Mouse (Mus musculus): ENCODE results near the gene Muc5b.
"Not testable (repeated sequence)": the region's sequence is repeated elsewhere in the genome, so short reads cannot be mapped to it uniquely, and the experiment has no call there.

Gene Muc5b

DNA sequence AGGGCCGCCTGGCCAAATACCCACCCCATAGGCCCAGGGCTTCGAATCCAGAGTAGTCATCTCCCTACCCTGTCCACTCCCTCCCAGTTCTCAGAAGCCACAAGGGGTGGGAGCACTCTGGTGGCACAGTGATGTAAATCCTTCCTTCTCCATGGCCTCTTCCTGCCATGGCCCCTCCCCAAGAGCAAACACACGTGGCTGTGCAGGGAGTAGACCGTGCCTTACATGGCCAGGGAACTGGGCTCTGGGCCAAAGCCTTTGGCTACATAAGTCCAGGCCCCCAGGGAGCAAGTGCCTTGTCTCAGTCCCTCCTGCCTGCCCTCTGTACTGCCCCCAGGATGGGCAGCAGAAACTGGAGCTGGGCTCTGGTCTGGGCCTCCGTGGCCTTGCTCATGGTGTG lies at the start of gene Muc5b:
TSS of gene Muc5b (plus strand) at position 292 of the 400 bp plus-strand sequence.
- no peak for DNase-seq (ENCODE audit: low spot score)

DNA sequence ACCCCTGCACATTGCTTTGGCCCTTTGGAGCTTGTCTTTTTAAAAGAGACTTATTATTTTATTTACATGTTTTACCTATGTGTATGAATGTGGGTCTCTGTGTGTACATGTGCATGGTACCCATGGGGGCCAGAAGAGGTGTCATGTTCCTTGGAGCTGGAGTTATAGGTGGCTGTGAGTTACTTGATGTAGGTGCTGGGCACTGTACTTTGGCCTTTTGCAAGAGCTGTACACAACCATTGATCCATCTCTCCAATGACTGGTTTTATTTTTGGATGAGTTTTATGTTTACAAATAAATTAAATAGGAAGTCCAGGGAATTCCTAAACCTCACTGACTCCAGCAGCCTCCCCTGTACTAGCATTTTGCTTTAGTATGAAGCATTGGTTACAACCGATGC lies 44.6 kb upstream of the Muc5b start:
- DNase-seq (ENCODE audit: low spot score), result no peak

DNA sequence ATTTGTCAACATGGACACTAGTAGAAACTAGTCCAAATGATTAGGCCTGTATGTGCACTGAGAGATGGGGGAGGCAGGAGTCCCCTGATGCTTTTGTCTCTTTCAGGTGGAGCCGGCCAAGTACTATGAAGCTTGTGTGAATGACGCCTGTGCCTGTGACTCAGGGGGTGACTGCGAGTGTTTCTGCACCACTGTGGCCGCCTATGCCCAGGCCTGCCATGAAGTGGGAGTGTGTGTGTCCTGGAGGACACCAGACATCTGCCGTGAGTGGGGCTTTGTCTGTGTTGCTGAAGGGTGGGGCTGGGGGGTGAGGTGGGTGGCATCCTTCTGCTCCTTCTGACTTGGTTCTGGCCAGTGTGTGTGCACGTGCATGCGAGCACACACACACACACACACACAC lies 35.7 kb upstream of the Muc5b start:
- DNase-seq (ENCODE audit: low spot score), result no peak

DNA sequence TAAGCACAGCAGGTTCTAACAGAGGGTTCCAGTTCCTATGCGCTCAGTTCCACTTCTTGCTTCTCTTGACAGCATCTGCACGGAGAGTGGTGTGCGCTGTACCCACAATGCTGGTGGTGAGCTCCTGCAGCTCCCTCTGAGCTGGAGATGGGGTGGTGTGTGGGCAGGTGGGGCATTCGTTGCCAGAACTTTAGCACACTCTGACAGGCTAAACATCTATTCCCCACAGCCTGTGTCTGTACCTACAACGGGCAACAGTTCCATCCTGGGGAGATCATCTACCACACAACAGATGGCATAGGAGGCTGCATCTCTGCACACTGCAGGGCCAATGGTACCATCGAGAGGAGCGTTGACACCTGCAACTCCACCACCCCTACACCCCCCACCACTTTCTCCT lies 33.5 kb upstream of the Muc5b start:
- DNase-seq (ENCODE audit: low spot score), result no peak

DNA sequence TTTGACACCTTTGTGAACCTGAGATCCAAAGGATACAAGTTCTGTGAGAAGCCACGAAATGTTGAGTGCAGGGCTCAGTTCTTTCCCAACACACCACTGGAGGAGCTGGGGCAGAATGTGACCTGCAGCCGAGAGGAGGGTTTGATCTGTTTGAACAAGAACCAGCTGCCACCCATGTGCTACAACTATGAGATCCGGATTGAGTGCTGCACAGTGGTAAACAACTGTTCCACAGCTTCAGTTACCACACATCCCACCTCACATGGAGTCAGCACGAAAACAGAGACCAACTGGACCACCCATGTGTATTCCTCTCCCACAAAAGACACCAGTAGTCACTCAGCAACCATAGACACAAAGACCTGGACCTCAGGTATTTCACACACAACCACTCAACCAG lies 31.0 kb upstream of the Muc5b start:
- not testable (repeated sequence) for DNase-seq (ENCODE audit: low spot score)

DNA sequence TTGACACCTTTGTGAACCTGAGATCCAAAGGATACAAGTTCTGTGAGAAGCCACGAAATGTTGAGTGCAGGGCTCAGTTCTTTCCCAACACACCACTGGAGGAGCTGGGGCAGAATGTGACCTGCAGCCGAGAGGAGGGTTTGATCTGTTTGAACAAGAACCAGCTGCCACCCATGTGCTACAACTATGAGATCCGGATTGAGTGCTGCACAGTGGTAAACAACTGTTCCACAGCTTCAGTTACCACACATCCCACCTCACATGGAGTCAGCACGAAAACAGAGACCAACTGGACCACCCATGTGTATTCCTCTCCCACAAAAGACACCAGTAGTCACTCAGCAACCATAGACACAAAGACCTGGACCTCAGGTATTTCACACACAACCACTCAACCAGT lies 28.9 kb upstream of the Muc5b start:
- DNase-seq (ENCODE audit: low spot score), result not testable (repeated sequence)

DNA sequence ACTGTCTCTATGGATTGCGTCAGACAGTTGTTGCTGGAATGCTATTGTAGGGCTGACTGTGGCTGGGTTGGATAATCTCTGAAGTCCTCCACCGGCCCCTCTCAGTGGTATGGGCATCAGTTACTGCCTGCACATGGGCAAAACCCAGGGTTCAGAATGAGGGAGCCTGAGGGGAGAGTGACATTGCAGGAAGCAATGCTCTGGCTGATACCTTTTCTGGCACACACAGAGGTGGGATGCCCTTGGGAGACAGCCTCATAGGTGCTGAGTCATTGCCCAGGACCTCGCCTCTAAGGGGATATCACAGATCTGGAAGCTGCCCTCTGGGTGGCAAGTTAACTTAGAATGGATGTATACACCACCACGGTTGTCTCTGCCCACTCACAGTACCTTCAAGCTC lies 25.5 kb upstream of the Muc5b start:
- no peak for DNase-seq (ENCODE audit: low spot score)

DNA sequence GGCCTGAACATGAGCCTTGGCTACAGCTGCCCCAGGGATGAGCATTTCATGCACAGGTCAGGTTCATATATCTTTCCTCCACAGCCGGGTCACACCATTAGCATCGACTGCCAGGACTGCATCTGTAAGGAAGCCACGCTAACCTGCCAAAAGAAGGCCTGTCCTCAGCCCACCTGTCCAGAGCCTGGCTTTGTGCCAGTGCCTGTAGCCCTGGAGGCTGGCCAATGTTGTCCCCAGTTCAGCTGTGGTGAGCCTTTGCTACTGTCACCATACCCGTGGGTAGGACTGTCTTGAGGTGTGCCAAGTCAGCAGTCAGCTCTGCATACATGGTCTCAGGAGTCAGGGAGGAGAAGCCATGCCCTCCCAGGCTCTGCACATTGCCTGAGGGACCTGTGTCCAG lies 23.5 kb upstream of the Muc5b start:
- DNase-seq (ENCODE audit: low spot score), result no peak

DNA sequence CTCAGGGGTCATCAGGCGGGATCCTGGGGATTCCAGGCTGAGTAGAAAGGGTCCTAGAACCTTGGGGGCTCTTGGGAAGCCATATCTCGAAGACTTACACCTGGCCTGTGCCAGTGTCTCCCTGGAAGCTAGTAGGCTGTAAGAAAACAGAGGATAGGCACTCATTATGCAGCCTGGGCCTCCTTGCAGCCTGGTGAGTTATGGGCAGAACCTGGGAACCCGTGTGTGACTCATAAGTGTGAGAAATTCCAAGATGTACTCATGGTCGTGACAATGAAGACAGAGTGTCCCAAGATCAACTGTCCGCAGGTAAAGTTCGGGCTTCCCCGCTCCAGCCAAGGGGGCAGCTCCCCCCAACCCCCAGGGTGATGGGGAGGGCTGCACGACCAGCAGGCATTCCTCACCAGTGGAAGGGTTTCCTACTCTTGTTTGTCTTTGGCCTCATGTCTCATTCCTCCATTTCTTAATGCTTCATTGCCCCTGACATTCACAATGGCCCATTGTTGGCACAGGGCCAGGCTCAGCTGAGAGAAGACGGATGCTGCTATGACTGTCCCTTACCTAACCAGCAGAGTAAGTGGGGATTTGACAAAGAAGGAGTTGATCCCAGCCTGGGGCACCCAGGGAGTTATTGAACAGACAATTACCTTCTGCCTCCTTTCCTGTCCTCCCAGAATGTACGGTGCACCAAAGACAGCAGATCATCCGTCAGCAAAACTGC lies 21.4 kb upstream of the Muc5b start:
- peak; percentile 35 for DNase-seq (ENCODE audit: low spot score)

DNA sequence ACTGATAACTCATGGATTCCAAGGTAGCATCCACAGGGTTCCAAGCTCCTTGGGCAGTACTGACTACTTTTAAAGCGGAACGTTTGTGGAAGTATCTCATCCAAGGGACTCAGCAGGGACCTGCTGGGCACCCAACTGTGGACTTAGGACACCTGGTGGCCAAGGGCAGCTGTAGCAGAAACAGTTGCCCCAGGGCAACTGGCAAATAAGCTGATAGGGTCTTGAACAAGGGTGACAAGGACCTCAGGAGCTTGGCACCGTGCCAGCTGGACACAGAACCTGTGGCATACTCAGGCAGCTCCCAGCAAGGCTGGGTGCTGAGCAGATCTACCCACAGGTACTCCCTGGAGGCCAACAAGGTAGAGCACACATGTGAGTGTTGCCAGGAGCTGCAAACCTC lies 20.6 kb upstream of the Muc5b start:
- DNase-seq (ENCODE audit: low spot score), result no peak

DNA sequence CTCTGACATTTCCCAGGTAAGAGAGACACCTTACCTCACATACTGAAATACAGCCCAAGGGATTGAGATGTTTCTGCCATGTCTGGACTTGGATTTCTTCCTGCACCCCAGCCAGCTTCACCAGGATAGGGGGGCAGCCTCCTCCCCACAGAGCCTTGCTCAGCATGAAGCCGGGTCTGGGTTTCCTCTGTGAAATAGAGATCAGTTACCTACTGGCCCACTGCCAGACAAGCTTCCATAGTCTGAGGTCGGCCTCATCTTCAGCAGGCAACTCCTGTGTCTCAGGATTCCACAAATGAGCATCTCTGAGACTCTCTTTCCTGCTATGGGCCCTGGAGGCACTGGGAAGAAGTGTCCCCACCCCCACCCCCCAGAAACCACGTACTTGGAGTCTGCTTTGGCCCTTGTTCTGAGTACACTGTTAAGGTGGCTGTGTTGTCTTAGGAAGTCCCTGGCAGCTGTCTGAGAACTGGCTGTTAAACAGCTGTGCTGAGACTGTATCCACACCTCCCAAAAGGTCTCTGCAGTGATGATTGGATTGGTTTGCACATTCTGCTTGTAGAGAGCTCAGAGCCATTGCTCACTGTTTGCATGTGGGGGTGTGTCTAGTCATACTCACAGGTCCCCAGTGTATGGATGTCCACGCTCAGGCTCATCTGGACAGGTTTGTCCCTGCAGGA lies 16.1 kb upstream of the Muc5b start:
- no peak for DNase-seq (ENCODE audit: low spot score)

DNA sequence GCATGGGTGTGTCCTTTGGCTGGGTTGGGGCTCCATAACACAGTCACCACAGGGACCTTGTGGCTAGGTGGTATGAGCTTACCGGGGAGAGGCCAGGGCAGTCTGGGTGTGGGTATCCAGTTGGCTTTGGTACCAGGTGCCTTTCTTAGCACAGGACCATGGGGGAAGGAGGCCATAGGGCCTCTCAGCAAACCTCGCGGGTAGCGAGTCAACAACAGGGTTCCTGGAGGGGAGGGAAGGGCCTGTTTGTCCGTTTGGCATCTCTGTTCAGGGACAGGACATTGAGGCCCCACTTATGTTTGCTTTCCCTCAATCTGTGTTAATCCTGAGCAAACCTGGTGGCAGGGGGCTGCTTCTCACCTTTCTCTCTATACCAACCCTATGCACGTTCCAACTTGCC lies 15.2 kb upstream of the Muc5b start:
- DNase-seq (ENCODE audit: low spot score), result no peak

DNA sequence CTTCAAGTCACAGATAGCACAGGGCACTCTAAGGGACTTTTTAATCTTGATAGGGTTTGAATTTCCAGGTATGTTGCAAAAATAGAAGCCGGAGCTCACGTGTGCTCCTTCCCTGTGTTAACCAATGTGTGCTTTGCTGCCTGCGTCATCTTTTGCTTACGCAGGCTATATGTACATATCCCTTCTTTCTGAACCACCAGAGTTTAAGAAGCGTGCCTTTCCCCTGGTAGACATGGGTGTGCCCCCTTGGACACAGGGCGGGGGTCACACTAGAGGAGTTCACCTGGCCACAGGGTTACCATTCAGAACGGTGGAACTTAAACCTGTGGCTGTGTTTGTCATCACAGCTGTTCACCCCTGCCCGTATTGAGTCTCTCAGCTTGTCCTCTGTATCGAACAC lies 14.5 kb upstream of the Muc5b start:
- DNase-seq (ENCODE audit: low spot score), result no peak

DNA sequence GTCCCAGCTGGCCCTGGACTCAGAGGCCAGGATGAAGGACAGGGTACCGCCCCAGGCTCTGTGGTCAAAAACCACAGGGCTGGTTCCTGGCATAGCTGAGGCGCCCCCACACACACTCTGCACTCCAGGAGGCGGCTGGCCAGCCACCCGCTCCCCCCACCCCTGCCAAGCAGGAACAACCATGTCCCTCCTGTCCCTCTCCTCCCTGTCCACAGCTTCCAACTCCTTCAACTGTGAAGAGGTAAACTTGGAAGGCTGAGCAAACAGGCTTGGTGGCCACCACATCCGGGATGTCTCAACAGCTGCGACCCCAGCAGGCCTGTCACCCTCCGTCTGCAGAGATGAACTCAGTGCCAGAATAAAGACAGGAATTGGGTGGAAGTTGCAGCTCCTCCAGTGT lies 2.9 kb upstream of the Muc5b start:
- no peak for DNase-seq (ENCODE audit: low spot score)

DNA sequence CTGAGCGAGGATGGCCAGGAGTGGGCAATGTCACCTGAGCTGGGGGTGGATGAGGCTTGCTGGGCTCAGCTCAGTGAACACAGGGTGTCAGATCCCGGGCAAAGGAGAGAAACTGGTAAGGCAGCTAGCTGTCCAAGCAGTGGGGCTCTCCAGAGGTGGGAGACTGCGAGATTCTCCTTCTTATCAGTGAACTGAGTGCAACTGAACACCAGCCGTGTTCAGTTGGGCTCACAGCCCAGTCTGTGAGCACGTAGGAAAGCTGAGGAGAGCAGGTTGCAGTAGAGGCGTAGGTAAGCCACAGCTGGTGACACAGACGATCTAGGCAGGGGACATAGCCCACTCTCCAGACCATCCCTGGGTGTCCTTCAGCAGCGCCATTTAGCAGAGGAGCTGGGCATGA lies 2.4 kb upstream of the Muc5b start:
- no peak for DNase-seq (ENCODE audit: low spot score)

DNA sequence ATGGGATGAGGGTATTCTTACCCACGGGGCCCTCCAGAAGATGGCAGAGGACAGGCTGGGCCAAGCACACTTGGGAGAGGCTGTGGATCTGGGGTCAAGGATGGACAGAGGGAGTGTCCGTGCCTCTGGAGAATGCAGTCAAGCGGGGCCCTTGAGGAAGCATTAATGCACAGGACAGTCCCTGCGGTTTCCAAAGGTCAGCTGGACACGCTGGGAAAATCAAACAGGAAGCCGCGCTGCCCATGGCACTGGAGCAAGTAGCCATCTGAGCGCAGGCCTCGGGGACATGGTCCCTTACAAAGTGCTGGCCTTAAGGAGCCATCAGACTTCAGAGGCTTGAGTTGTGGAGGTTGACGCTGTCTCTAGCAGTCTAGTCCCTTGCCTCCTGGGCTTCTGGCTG lies 1.5 kb downstream of the Muc5b start:
- no peak for DNase-seq (ENCODE audit: low spot score)

DNA sequence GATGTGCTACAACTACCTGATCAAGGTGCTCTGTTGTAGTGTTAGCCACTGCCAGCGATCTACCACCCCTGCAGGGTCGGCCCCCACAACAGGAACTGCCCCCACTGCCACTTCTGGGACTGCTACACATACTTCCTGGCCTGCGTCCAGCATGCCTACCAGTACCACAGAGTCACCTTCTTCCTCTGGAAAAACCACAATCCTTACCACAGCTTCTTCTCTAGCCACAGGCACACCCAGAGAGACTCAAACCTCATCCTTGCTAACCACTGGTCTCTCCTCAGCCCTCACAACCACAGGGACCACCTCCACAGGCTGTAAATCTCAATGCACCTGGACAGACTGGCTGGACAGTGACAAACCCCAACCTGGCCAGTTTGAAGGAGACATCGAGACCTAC lies 22.2 kb downstream of the Muc5b start:
- no peak for DNase-seq (ENCODE audit: low spot score)

DNA sequence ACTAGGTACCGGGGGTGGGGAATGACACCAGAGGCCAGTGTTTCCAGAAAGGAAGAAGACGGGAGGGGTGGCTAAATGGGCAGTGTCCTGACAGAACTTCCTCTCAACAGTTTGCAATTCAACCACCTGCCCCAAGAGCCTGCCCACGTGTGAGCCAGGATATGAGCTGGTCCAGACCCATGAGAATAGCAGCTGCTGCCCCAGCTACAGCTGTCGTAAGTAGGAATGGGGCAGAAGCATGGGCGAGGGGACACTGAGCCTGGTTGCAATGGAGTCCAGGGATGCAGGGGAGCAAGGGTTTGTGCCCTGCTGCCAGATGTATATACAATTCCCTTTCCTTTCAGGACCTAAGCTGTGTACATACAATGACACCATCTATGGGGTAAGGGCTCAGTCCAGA lies 30.8 kb downstream of the Muc5b start:
- no peak for DNase-seq (ENCODE audit: low spot score)

DNA sequence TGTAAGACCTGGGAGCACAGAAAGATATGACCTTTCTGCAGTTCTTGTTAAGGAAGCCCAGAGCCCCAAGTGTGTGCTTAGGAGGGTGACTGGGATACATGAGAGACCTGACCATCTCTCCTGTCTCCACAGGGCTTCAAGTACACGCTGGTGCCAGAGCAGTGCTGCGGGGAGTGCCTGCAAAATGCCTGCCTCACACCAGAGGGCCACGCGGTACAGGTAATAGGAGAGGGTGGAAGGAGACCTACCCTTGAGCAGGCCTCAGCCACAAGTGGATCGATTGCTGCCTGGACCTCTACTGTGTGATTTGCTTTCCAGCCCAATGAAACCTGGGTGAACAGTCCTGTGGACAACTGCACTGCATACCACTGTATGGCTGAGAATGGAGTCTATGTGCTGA lies 31.7 kb downstream of the Muc5b start:
- DNase-seq (ENCODE audit: low spot score), result no peak

DNA sequence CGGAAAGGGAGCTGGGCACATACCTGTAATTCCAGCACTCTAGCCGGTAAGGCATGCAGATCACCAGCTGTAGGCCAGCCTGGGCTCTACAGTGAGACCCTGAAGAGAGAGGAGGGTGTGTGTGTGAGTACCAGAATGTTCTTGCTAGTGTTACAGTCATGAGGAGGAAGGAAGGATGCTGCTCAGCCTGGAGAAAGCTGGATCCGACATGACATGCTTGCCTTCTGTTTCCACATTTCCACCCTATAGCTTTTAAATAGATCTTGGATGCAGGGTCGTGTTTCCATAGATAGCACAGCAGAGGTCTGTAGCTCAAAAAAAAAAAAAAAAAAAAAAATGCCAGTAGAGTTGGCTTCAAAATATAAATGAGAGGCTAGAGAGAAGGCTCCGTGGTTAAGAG lies 36.0 kb downstream of the Muc5b start:
- DNase-seq (ENCODE audit: low spot score), result no peak

DNA sequence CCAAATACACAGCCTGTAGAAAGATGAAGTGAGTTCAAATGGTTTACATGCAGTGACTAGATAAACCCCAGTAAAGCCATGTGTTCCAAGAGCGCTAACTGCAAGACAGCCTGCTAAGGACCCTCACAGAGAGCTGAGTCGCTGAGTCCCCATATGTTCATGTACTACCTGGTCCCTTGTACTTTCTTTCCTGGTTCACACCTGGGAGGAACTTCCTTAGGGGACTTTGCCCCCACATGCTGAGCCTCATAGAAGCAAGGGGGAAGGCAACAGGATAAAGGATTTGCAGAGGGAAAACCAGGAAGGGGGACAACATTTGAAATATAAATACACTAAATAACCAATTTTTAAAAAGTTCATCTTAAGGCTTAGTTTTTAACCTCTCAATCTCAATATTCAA lies 39.9 kb downstream of the Muc5b start:
- no peak for DNase-seq (ENCODE audit: low spot score)

DNA sequence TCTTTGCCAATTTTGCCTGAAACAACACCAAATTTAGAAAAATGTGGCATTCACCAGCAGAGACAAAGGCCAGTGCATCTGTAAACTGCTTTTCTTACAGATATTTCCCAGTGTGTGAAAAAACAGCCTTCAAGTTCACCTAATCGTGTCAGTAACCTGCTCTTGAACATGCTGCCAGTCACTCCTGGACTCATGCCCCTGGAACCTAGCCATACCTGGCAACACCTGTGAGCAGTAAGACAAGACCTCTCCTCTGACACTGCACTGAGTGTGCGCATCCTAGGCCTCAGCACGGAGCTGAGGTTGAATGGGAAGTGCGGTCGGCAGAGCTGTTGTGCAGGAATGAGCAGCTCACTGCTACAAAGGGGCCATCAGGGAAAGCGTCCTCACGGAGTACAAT lies 53.3 kb downstream of the Muc5b start:
- no peak for DNase-seq (ENCODE audit: low spot score)

DNA sequence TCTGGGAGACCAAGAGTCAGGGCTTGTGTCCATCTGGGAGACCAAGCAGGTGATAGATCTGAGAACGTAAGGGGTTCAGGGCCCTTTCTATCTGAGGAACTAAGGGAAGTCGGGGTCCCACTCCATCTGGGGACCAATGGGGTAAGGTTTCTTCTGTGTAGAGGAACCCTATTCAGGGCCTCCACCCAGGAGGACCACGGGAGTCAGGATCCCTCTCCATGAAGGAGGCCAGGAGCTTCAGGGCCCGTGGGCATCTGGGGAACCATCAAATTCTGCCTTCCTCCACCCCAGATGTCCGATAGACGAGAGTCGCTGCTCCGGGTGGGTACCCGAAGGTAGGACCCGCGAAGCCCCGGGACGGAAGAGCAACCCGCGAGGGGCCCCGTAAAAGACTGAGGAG lies 63.0 kb downstream of the Muc5b start:
- no peak for DNase-seq (ENCODE audit: low spot score)

DNA sequence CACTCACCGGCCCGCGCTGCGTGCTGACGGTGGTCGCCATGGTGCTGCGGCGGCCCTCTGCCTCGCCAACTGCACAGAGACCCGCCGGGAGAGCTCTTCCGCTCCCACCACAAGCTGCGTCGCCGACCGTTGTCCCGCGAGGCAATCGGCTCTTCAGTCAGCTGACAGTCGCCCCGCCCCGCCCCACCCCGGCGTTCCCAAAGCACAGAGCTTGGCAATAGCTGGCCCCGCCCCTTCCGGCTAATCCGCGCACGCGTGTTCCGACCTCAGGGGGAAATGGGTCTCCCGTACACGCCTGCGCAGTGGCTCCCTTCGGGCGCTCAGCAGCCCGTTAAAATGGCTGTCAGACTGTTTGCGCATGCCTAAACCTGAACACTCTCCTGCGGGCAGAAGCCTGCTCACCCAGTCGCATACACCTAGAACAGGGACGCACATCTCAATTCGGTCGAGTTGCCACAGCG lies 63.4 kb downstream of the Muc5b start:
- DNase-seq (ENCODE audit: low spot score), result peak; percentile 99
